ENCODE assay signal across 8 mouse cellular contexts in genomic region chr2:11501301-11502254, GRCm38 (mm10). TPM values are rescaled to one million over a fixed set of nuclear protein-coding genes. Genes with fewer than 3 reads are reported as not detected.
DNase-seq lines count a peak whose midpoint lies in the region; ATAC-seq and TF ChIP-seq lines count a peak whose summit lies in the region.

No protein-coding gene starts in this region.

- under 1% methylated on average over 72 of the region's 76 CpGs for WGBS in hindbrain, embryonic 11.5 days
- WGBS in lung, embryonic 16.5 days = under 1% methylated on average over 71 of the region's 76 CpGs
- under 1% methylated on average over 76 of the region's 76 CpGs for WGBS in thymus, adult 2 months

- H3K4me2 ChIP-seq in hindbrain, embryonic 11.5 days (replicated peaks; ENCODE audit: low read depth, low read length) = peak overlapping the region; percentile 86
- H3K4me2 ChIP-seq in lung, embryonic 16.5 days (ENCODE audit: low read depth, low read length) = peak overlapping the region; percentile 93

- H3K4me1 ChIP-seq in hindbrain, embryonic 11.5 days (replicated peaks; ENCODE audit: control insufficient read depth, insufficient read depth, low read length) = peaks cover 2% of the 10 kb centered on the region; the same call in 1 of the 2 replicates
- H3K4me1 ChIP-seq in lung, embryonic 16.5 days (replicated peaks; ENCODE audit: control insufficient read depth, insufficient read depth, low read length) = peaks cover 29% of the 10 kb centered on the region
- H3K4me1 ChIP-seq in thymus, adult 2 months (replicated peaks; ENCODE audit: control insufficient read depth, insufficient read depth, low read length) = peaks cover 24% of the 10 kb centered on the region

- peaks cover 10% of the 10 kb centered on the region; the same call in 1 of the 2 replicates for H3K27me3 ChIP-seq in hindbrain, embryonic 11.5 days (ENCODE audit: control insufficient read depth, insufficient read depth, low read length)
- H3K27me3 ChIP-seq in lung, embryonic 16.5 days (ENCODE audit: control insufficient read depth, insufficient read depth, low read depth, low read length) = no peaks in the 10 kb centered on the region
- no peaks in the 10 kb centered on the region for H3K27me3 ChIP-seq in thymus, adult 2 months (ENCODE audit: control insufficient read depth, insufficient read depth, low read length)

- peak overlapping the region; percentile 67 for H3K4me3 ChIP-seq in hindbrain, embryonic 11.5 days (ENCODE audit: low read depth, low read length)
- H3K4me3 ChIP-seq in lung, embryonic 16.5 days (ENCODE audit: low read length) = peak overlapping the region; percentile 74
- peak overlapping the region; percentile 55 for H3K4me3 ChIP-seq in thymus, adult 2 months (ENCODE audit: control insufficient read depth, insufficient read depth, low read length)

- peak overlapping the region; percentile 80 for H3K9ac ChIP-seq in hindbrain, embryonic 11.5 days (ENCODE audit: low read depth, low read length)
- H3K9ac ChIP-seq in lung, embryonic 16.5 days (ENCODE audit: low read length) = peak overlapping the region; percentile 81

- peak; percentile 89 for TF ChIP-seq CTCF in thymus, adult 2 months (IDR thresholded peaks at IDR 0.05; ENCODE audit: borderline replicate concordance, control insufficient read depth, extremely low read depth, insufficient read depth, low read length, poor library complexity)

- peak; percentile 89 for ATAC-seq in hindbrain, embryonic 11.5 days (ENCODE audit: low FRiP score)
- ATAC-seq in lung, embryonic 16.5 days (ENCODE audit: low read depth) = peak; percentile 82

- H3K36me3 ChIP-seq in hindbrain, embryonic 11.5 days (ENCODE audit: control insufficient read depth, insufficient read depth, low read length) = no peaks in the 10 kb centered on the region
- no peaks in the 10 kb centered on the region; the same call in 1 of the 2 replicates for H3K36me3 ChIP-seq in lung, embryonic 16.5 days (ENCODE audit: control insufficient read depth, insufficient read depth, low read length)
- no peaks in the 10 kb centered on the region for H3K36me3 ChIP-seq in thymus, adult 2 months (ENCODE audit: control insufficient read depth, insufficient read depth, low read length)

- no peaks in the 10 kb centered on the region for H3K9me3 ChIP-seq in hindbrain, embryonic 11.5 days (ENCODE audit: control insufficient read depth, low read length)
- H3K9me3 ChIP-seq in lung, embryonic 16.5 days (ENCODE audit: control insufficient read depth, low read length) = no peaks in the 10 kb centered on the region

- peak; percentile 96 for DNase-seq in Muller cell, postnatal 12 days (ENCODE audit: inconsistent ontology term)
- DNase-seq in cerebellum, adult 9-11 months = peak; percentile 87
- peak; percentile 83 to 94 for DNase-seq in frontal cortex, adult 2 months (ENCODE audit: extremely low spot score in 1 of 2, low spot score in 1 of 2)
- DNase-seq in hindbrain, embryonic 11.5 days (ENCODE audit: low spot score) = peak; percentile 95
- peak; percentile 94 for DNase-seq in layer of hippocampus, adult 9-11 months
- DNase-seq in ovary, adult 18-20 months (ENCODE audit: low spot score) = peak; percentile 81
- DNase-seq in thymus, adult 2 months = peak; percentile 88

- no peak for TF ChIP-seq POLR2A in thymus, adult 2 months (IDR thresholded peaks at IDR 0.05; ENCODE audit: control insufficient read depth, extremely low read depth, insufficient read depth, low read length, poor library complexity)

- H3K27ac ChIP-seq in hindbrain, embryonic 11.5 days (ENCODE audit: low read depth, low read length) = peak overlapping the region; percentile 87
- peak overlapping the region; percentile 93 for H3K27ac ChIP-seq in lung, embryonic 16.5 days (ENCODE audit: low read length)
- H3K27ac ChIP-seq in thymus, adult 2 months (ENCODE audit: control insufficient read depth, insufficient read depth, low read length) = no peak overlapping the region

RNA-seq across cellular contexts. Expression of gene Pfkfb3, which starts 52.3 kb away (rescaled TPM):
- polyA plus RNA-seq in frontal cortex, adult 2 months (2012; rRNA removed) = 20.1 and 21.5 TPM in 2 replicates
- polyA plus RNA-seq in hindbrain, embryonic 11.5 days (2014; fragmentation: Nextera tagmentation; extraction: Ambion mirVana) = 16.8 and 19.3 TPM in 2 replicates
- 17.9 and 19.2 TPM in 2 replicates for polyA plus RNA-seq in lung, embryonic 16.5 days (2015; fragmentation: Nextera tagmentation; extraction: Ambion mirVana)
- 46.1 and 47.2 TPM in 2 replicates for polyA plus RNA-seq in thymus, adult 2 months (2012; rRNA removed)
